Mouse (Mus musculus) spleen, adult 2 months (tissue): ENCODE measurements around the gene Igfbp2. TPM values are rescaled to one million over a fixed set of nuclear protein-coding genes. Genes with fewer than 3 reads are reported as not detected.

Source experiments
- DNase-seq, 2 experiments: peaks; one replicate each; pipeline versions ENCODE4 v3.0.0 to v3.0.0-alpha.2; 2012 to 2021; ENCODE audit warnings: low spot score in 2 of 2, low read depth in 1 of 2
- H3K27ac ChIP-seq: fragments of 200-500 bp; 2 replicates; pipeline ENCODE4 v1.5.1; 2012; ENCODE audit warnings: low read length, inconsistent platforms; ENCODE audit not compliant: insufficient read depth
- H3K27me3 ChIP-seq: fragments of 200-500 bp; 2 replicates; pipeline ENCODE4 v1.6.1; 2012; ENCODE audit warnings: mild to moderate bottlenecking, moderate library complexity, low read length, inconsistent platforms; ENCODE audit not compliant: control insufficient read depth, insufficient read depth
- H3K36me3 ChIP-seq: fragments of 200-500 bp; 2 replicates; pipeline ENCODE4 v1.6.1; 2012; ENCODE audit warnings: mild to moderate bottlenecking, low read length, inconsistent platforms; ENCODE audit not compliant: control insufficient read depth, insufficient read depth
- H3K4me1 ChIP-seq: fragments of 200-500 bp; 2 replicates; pipeline ENCODE4 v1.6.1; 2011; ENCODE audit warnings: inconsistent platforms; ENCODE audit not compliant: control insufficient read depth, insufficient read depth, insufficient read length
- H3K4me3 ChIP-seq: fragments of 200-500 bp; 2 replicates; pipeline ENCODE4 v1.5.1; 2011; ENCODE audit warnings: mild to moderate bottlenecking, inconsistent platforms; ENCODE audit not compliant: insufficient read depth, insufficient read length; ENCODE audit errors: extremely low read depth
- CTCF ChIP-seq: fragments of 200-500 bp; IDR thresholded peaks from 2 replicates; pipeline ENCODE4 v1.5.1; 2011; ENCODE audit warnings: mild to moderate bottlenecking, inconsistent platforms; ENCODE audit not compliant: insufficient read depth, insufficient read length, insufficient replicate concordance; ENCODE audit errors: extremely low read depth
- POLR2A ChIP-seq: fragments of 200-500 bp; IDR thresholded peaks from 2 replicates; pipeline ENCODE4 v1.6.1; 2011; ENCODE audit warnings: low read depth, low read length, inconsistent platforms
- WGBS: fragments of 180-500 bp; shearing (Covaris S2); methylation state at CpG from one replicate; pipeline ENCODE4 v1.1.7; 2018; 5-methylcytosine and 5-hydroxymethylcytosine counted together
- polyA plus RNA-seq: library from polyadenylated mRNA; depleted of rRNA; stranded (reverse); fragments of >200 nt; gene quantifications from 2 replicates; pipeline ENCODE4 v1.2.3, GENCODE M21; 2012

Gene Igfbp2
- polyA plus RNA-seq, 1 experiment, result 7.5 TPM

DNA sequence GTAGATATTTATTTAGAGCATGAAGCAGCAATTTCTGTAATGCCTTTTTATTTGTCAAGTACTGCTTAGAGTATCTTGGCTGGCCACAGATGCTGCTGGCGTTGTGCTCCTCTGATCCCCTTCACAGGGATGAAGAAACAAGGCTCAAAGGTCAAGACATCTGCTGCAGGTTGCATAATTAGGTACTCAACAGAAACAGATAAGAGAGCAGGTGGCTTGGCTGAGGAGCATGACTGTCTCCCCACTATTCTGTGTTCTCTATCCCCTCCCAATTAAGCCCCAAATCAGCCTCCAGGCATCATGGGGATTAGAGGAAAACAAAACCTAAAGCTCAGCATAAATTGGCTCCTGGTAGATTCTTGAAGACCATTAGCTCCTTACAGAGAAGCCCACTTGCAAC lies 32.0 kb upstream of the Igfbp2 start:
- Histone ChIP-seq H3K27me3 (no peaks in the 10 kb centered on the region), H3K36me3 (no peaks in the 10 kb centered on the region), H3K4me3 (no peak overlapping the region), H3K27ac (no peak overlapping the region), H3K4me1 (no peaks in the 10 kb centered on the region)
- TF ChIP-seq CTCF, result no peak
- WGBS, result 64% methylated on average over 1 of the region's 1 CpGs
- no peak for DNase-seq

DNA sequence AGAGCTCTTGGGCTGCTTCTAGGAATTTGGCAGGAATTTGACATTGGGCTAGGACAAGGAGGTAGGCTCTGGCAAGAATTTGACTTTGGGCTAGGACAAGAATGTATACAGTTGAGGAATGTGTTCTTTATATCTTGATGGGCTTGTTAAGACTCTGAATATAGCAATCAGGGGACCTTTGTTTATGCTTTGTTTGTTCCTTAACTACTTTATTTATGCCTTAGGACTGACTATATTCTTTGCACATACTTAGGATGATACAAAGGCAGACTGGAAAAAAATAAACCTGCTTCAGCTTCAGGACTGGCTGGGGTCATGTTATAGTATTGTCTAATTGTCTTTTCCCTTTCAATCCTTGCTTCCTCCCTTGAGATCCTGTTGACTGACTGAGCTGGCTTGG lies 31.1 kb upstream of the Igfbp2 start:
- no peak overlapping the region for H3K4me3 ChIP-seq
- no peaks in the 10 kb centered on the region for H3K27me3 ChIP-seq
- TF ChIP-seq CTCF, result no peak
- no peak for TF ChIP-seq POLR2A
- H3K36me3 ChIP-seq, result no peaks in the 10 kb centered on the region
- no peaks in the 10 kb centered on the region for H3K4me1 ChIP-seq
- DNase-seq, result no peak
- no peak overlapping the region for H3K27ac ChIP-seq

DNA sequence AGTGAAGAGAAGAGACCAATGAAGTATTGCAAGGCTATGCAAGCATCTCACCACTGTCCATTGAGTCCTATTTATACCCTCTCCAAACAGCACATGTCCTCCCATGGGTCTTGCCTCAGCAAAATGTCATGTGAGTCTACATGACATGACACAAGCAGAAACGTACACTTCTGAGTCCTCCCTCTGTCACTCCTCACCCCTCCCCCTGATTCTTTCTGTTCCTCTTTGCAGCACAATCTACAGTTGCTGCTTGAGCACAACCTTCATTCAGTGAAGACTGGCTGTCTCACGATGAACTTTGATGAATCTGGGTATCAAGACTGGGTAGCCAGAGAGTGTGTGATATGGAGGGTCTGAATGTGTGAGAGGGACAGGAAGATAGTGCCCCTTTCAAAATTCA lies 28.2 kb upstream of the Igfbp2 start:
- 44% methylated on average over 2 of the region's 2 CpGs for WGBS
- H3K27me3 ChIP-seq, result no peaks in the 10 kb centered on the region

GRCm38 (mm10) chr1:72797102-72797665 lies 27.1 kb upstream of the Igfbp2 start:
- TF ChIP-seq POLR2A (no peak), CTCF (no peak)
- 82% methylated on average over 4 of the region's 4 CpGs for WGBS
- H3K27ac ChIP-seq, result no peak overlapping the region
- no peak overlapping the region for H3K4me3 ChIP-seq
- DNase-seq, result no peak
- H3K4me1 ChIP-seq, result no peaks in the 10 kb centered on the region
- no peaks in the 10 kb centered on the region for H3K36me3 ChIP-seq
- H3K27me3 ChIP-seq, result no peaks in the 10 kb centered on the region

More for the DNA sequence above, 28.2 kb upstream of the Igfbp2 start:
- Histone ChIP-seq H3K36me3 (no peaks in the 10 kb centered on the region), H3K27ac (no peak overlapping the region), H3K4me1 (no peaks in the 10 kb centered on the region), H3K4me3 (no peak overlapping the region)
- TF ChIP-seq CTCF (no peak), POLR2A (no peak)
- DNase-seq, result no peak

DNA sequence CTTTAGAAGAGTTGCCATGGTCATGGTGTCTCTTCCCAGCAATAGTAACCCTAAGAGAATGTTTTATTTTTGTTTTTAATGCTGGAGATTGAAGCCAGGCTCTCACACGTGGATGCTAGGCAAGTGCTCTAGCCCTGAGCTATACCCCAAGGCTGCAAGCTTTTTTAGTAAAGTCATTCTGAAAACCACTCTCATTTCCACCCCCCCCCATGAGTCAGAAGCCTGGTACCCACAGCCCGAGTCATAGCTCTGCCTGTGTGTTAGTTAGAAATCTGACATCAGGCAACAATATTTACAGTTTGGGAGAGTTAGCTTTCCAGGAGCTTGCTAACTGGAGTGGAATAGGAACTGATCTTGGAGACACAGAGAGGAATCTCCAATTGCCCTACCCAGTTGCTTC lies 25.9 kb upstream of the Igfbp2 start:
- Histone ChIP-seq H3K4me3 (no peak overlapping the region), H3K4me1 (no peaks in the 10 kb centered on the region), H3K27me3 (no peaks in the 10 kb centered on the region), H3K27ac (no peak overlapping the region), H3K36me3 (no peaks in the 10 kb centered on the region)
- no peak for DNase-seq
- WGBS, result 81% methylated on average over 2 of the region's 2 CpGs
- no peak for TF ChIP-seq CTCF
- no peak for TF ChIP-seq POLR2A

GRCm38 (mm10) chr1:72804031-72804430 lies 20.3 kb upstream of the Igfbp2 start:
- TF ChIP-seq POLR2A (no peak), CTCF (no peak)
- Histone ChIP-seq H3K27ac (no peak overlapping the region), H3K27me3 (no peaks in the 10 kb centered on the region), H3K4me3 (no peak overlapping the region), H3K4me1 (no peaks in the 10 kb centered on the region), H3K36me3 (no peaks in the 10 kb centered on the region)
- DNase-seq, result no peak
- 90% methylated on average over 4 of the region's 4 CpGs for WGBS

DNA sequence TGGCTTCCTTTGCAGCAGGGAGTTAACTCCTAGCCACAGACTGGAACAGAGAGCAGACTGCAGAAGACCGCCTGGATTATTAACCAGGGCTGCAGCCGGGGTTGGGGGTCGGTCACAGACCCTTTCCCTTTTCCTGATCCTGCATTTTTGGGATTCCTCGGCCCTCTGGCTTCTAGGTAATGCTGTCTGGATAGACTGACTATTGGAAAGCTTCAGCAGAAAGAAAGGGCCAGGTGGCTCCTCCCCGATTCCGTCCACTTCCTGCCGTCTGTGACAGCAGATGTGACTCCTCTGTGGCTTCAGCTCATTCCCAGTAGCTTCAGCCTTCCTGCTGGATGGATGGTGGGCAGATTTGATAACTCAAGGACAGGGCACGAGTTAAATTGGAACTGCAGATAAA lies 19.3 kb upstream of the Igfbp2 start:
- H3K4me1 ChIP-seq, result no peaks in the 10 kb centered on the region
- H3K36me3 ChIP-seq, result no peaks in the 10 kb centered on the region
- WGBS, result 49% methylated on average over 8 of the region's 8 CpGs
- H3K4me3 ChIP-seq, result no peak overlapping the region
- no peak overlapping the region for H3K27ac ChIP-seq
- TF ChIP-seq CTCF (no peak), POLR2A (no peak)
- no peaks in the 10 kb centered on the region for H3K27me3 ChIP-seq
- no peak for DNase-seq
